ENCODE assay signal across 13 mouse cellular contexts in the genomic region with DNA sequence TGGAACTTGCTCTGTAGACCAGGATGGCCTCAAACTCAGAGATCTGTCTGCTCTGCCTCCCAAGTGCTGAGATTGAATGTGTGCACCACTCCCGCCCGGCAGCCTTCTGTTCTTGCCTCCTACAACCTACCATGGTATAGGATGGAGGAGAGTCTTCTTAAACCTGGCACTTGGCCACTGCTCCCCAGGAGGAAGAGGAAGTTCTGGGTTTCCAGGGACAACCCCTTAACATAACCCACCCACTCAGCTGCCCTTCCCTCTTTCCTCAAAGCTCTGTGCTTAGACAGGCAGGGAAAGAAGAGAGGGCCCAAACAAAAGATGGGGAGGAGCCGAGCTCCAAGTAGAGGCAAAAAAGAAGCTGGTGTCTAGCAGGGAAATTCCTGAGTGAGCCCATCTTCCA. TPM values are rescaled to one million over a fixed set of nuclear protein-coding genes. Genes with fewer than 3 reads are reported as not detected.
DNase-seq lines count a peak whose midpoint lies in the region; ATAC-seq and TF ChIP-seq lines count a peak whose summit lies in the region.
"Had no signal": no experiment of that assay in that cellular context is flagged by ENCODE, and none has a peak within 500 bp of the region (broad histone marks: within the 10 kb centered on the region; RNA-seq: fewer than 3 reads in every experiment).

No protein-coding gene starts in this region.

- H3K4me2 ChIP-seq in kidney, postnatal 0 days (ENCODE audit: low read length) = peak overlapping the region; percentile 77; the same call in 1 of the 2 replicates
- H3K4me2 ChIP-seq in liver, embryonic 11.5 days = peak overlapping the region; percentile 69; the same call in 1 of the 2 replicates
- H3K4me2 ChIP-seq in midbrain, embryonic 14.5 days (ENCODE audit: low read length) = no peak overlapping the region

- no peak for DNase-seq in frontal cortex, postnatal 14 days (ENCODE audit: low spot score in 2 of 2)
- DNase-seq in kidney, postnatal 0 days (ENCODE audit: low spot score) = no peak
- no peak for DNase-seq in kidney, adult 18-20 months
- peak; percentile 36 for DNase-seq in 416B (ENCODE audit: low read depth)
- no peak for DNase-seq in liver, embryonic 11.5 days (ENCODE audit: low spot score)
- no peak for DNase-seq in midbrain, embryonic 14.5 days
- no peak for DNase-seq in cerebellum, postnatal 25 days

- WGBS in kidney, postnatal 0 days = 62% methylated on average over 3 of the region's 3 CpGs
- 63% methylated on average over 3 of the region's 3 CpGs for WGBS in liver, embryonic 11.5 days
- 54% methylated on average over 3 of the region's 3 CpGs for WGBS in midbrain, embryonic 14.5 days

- H3K9me3 ChIP-seq in kidney, postnatal 0 days (replicated peaks; ENCODE audit: low read length) = no peaks in the 10 kb centered on the region
- no peaks in the 10 kb centered on the region for H3K9me3 ChIP-seq in liver, embryonic 11.5 days (ENCODE audit: control insufficient read depth, low read length)
- no peaks in the 10 kb centered on the region for H3K9me3 ChIP-seq in midbrain, embryonic 14.5 days (ENCODE audit: control insufficient read depth, low read length)
- H3K9me3 ChIP-seq: forebrain, embryonic 13.5 days; limb, embryonic 10.5 days had no signal

- ATAC-seq in frontal cortex, adult (ENCODE audit: low TSS enrichment) = peak; percentile 60; the same call in 1 of the 2 replicates
- ATAC-seq in kidney, postnatal 0 days (replicated peaks; ENCODE audit: low FRiP score, low read depth) = no peak
- ATAC-seq in liver, embryonic 11.5 days (replicated peaks; ENCODE audit: low FRiP score) = no peak
- no peak for ATAC-seq in midbrain, embryonic 14.5 days (ENCODE audit: low FRiP score, low TSS enrichment)

- H3K4me1 ChIP-seq in kidney, postnatal 0 days (replicated peaks; ENCODE audit: insufficient read depth, low read length) = peaks cover 25% of the 10 kb centered on the region; the same call in 1 of the 2 replicates
- peaks cover 70% of the 10 kb centered on the region for H3K4me1 ChIP-seq in liver, embryonic 11.5 days (replicated peaks; ENCODE audit: control insufficient read depth, insufficient read depth, low read length)
- H3K4me1 ChIP-seq in midbrain, embryonic 14.5 days (ENCODE audit: control insufficient read depth, insufficient read depth, low read length) = peaks cover 8% of the 10 kb centered on the region; the same call in 1 of the 2 replicates

- no peaks in the 10 kb centered on the region for H3K36me3 ChIP-seq in kidney, postnatal 0 days (ENCODE audit: insufficient read depth, low read length)
- H3K36me3 ChIP-seq in liver, embryonic 11.5 days (ENCODE audit: control insufficient read depth, insufficient read depth, low read length) = peaks cover 13% of the 10 kb centered on the region
- no peaks in the 10 kb centered on the region for H3K36me3 ChIP-seq in midbrain, embryonic 14.5 days (ENCODE audit: control insufficient read depth, insufficient read depth, low read length)
- H3K36me3 ChIP-seq: limb, embryonic 10.5 days had no signal

- no peak overlapping the region for H3K9ac ChIP-seq in kidney, postnatal 0 days (ENCODE audit: low read depth, low read length)
- H3K9ac ChIP-seq in liver, embryonic 11.5 days (ENCODE audit: low read depth, low read length) = no peak overlapping the region
- H3K9ac ChIP-seq in midbrain, embryonic 14.5 days (replicated peaks; ENCODE audit: low read length) = no peak overlapping the region

- 0 out of 2 replicates have a peak, but pooled peaks cover 6% of the 10 kb centered on the region for H3K27me3 ChIP-seq in kidney, postnatal 0 days (ENCODE audit: insufficient read depth, low read length)
- H3K27me3 ChIP-seq in liver, embryonic 11.5 days (replicated peaks; ENCODE audit: control insufficient read depth, insufficient read depth, low read length) = peaks cover 38% of the 10 kb centered on the region
- H3K27me3 ChIP-seq in midbrain, embryonic 14.5 days (ENCODE audit: control insufficient read depth, insufficient read depth, low read length) = peaks cover 54% of the 10 kb centered on the region

- H3K4me3 ChIP-seq in kidney, postnatal 0 days (replicated peaks; ENCODE audit: low read depth, low read length) = no peak overlapping the region
- no peak overlapping the region; the same call in 1 of the 2 replicates for H3K4me3 ChIP-seq in liver, embryonic 11.5 days (ENCODE audit: low read depth, low read length)
- no peak overlapping the region for H3K4me3 ChIP-seq in midbrain, embryonic 14.5 days (replicated peaks; ENCODE audit: low read depth, low read length)

- H3K27ac ChIP-seq in kidney, postnatal 0 days = no peak overlapping the region
- peak overlapping the region; percentile 60; the same call in 1 of the 2 replicates for H3K27ac ChIP-seq in liver, embryonic 11.5 days (ENCODE audit: low read depth, low read length)
- no peak overlapping the region for H3K27ac ChIP-seq in midbrain, embryonic 14.5 days (replicated peaks; ENCODE audit: low read depth, low read length)
- H3K27ac ChIP-seq: forebrain, embryonic 13.5 days; layer of hippocampus, adult 2 months; stomach, postnatal 0 days had no signal

- no peak for TF ChIP-seq CTCF in kidney, postnatal 0 days (IDR thresholded peaks at IDR 0.05; ENCODE audit: low read depth)

RNA-seq across cellular contexts. Expression of gene Tnfaip2, which starts 0.7 kb away (rescaled TPM):
- 34.8 and 46.7 TPM in 2 replicates for polyA plus RNA-seq in kidney, postnatal 0 days (2015; fragmentation: Nextera tagmentation; extraction: Ambion mirVana)
- 107 TPM in 2 replicates for polyA plus RNA-seq in liver, embryonic 11.5 days (2014; fragmentation: Nextera tagmentation; extraction: Ambion mirVana)
- 0.28 and 0.82 TPM in 2 replicates for polyA plus RNA-seq in midbrain, embryonic 14.5 days (2014; fragmentation: Nextera tagmentation; extraction: Ambion mirVana)

RNA-seq across cellular contexts. Expression of gene Exoc3l4, which starts 24.7 kb away (rescaled TPM):
- polyA plus RNA-seq in kidney, postnatal 0 days (2015; fragmentation: Nextera tagmentation; extraction: Ambion mirVana) = 25.4 and 25.9 TPM in 2 replicates
- 18.6 and 20.4 TPM in 2 replicates for polyA plus RNA-seq in liver, embryonic 11.5 days (2014; fragmentation: Nextera tagmentation; extraction: Ambion mirVana)
- 1.6 and 2.1 TPM in 2 replicates for polyA plus RNA-seq in midbrain, embryonic 14.5 days (2014; fragmentation: Nextera tagmentation; extraction: Ambion mirVana)

RNA-seq across cellular contexts. Expression of gene Lbhd2, which starts 34.9 kb away (rescaled TPM):
- polyA plus RNA-seq in kidney, postnatal 0 days (2015; fragmentation: Nextera tagmentation; extraction: Ambion mirVana) = 12.6 and 14.3 TPM in 2 replicates
- polyA plus RNA-seq in liver, embryonic 11.5 days (2014; fragmentation: Nextera tagmentation; extraction: Ambion mirVana) = 0.36 TPM in 1 of 2 replicates, not detected in the other
- polyA plus RNA-seq in midbrain, embryonic 14.5 days (2014; fragmentation: Nextera tagmentation; extraction: Ambion mirVana) = 2.0 and 3.3 TPM in 2 replicates
- polyA plus RNA-seq: gonadal fat pad, adult 2 months; limb, embryonic 10.5 days had no signal

RNA-seq across cellular contexts. Expression of gene Gm266, which starts 44.1 kb away (rescaled TPM):
- polyA plus RNA-seq in kidney, postnatal 0 days (2015; fragmentation: Nextera tagmentation; extraction: Ambion mirVana) = 97.1 and 109 TPM in 2 replicates
- polyA plus RNA-seq in liver, embryonic 11.5 days (2014; fragmentation: Nextera tagmentation; extraction: Ambion mirVana) = 4.9 and 5.6 TPM in 2 replicates
- 1.5 and 1.9 TPM in 2 replicates for polyA plus RNA-seq in midbrain, embryonic 14.5 days (2014; fragmentation: Nextera tagmentation; extraction: Ambion mirVana)

Comparison
In these comparisons a context has a peak if more than half of its experiments do, and no peak if none do; other contexts are left out.
1. RNA of gene Tnfaip2, which starts 0.7 kb away (polyA plus RNA-seq): 107 TPM in liver, embryonic 11.5 days and 34.8 to 46.7 TPM in kidney, postnatal 0 days; 0.28 to 0.82 TPM in midbrain, embryonic 14.5 days; every median in the first group is over 10 times any median in the second.